Mouse (Mus musculus): ENCODE data around the gene Flt1. TPM values are rescaled to one million over a fixed set of nuclear protein-coding genes. Genes with fewer than 3 reads are reported as not detected.
A peak's percentile ranks its signal among the peaks of the same experiment; 100 is the strongest.

Flt1 gene
- polyA plus RNA-seq, 1 experiment from 2014 or later = 9.6 TPM

DNA sequence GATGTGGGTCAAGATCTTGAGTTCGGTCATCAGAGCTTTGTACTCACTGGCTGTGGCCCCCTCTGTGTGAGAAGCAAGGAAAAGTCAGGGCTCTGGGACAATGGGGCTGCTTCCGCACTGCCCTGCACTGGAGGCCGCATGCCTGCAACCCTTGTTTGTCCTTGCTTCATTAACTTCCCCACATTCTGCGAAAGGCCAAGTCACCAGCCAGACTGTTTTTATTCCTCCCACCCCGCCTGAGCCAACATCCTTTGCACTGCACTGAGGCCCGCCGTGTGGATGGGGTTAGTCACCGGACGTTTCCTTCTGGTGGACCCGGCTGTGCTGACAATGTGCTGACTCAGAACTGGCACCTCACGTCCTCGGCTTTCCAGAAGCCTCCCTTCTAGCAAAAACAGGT is 136.0 kb downstream of the Flt1 start:
- ATAC-seq (replicated peaks; ENCODE audit: insufficient number of reproducible peaks, low FRiP score, low TSS enrichment, low read depth) = no peak
- no peak overlapping the region for H3K27ac ChIP-seq (replicated peaks; ENCODE audit: low read depth, low read length)
- DNase-seq (ENCODE audit: low spot score) = no peak

DNA sequence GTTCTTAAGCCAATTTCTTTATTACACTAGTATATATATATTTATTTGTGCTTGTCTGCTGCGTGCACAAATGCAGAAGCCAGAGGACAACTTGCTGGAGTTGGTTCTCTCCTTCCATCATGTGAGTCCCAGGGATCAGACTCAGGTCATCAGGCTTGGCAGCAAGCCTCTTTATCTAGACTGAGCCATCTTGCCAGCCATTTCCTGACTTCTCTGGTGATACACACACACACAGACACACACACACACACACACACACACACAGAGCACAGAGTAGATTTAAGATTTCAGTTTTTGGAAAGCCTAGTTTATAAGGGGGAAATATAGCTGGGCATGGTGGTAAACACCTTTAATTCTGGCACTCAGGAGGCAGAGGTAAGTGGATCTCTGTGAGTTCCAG is 140.7 kb downstream of the Flt1 start:
- Histone ChIP-seq H3K4me1 (ENCODE audit: control insufficient read depth, insufficient read depth, low read length) (no peaks in the 10 kb centered on the region), H3K36me3 (replicated peaks; ENCODE audit: control insufficient read depth, insufficient read depth, low read depth, low read length) (no peaks in the 10 kb centered on the region), H3K9ac (replicated peaks; ENCODE audit: low read length) (no peak overlapping the region), H3K27ac (replicated peaks; ENCODE audit: low read depth, low read length) (no peak overlapping the region), H3K4me3 (ENCODE audit: low read depth, low read length) (no peak overlapping the region), H3K27me3 (ENCODE audit: control insufficient read depth, insufficient read depth, low read length) (no peaks in the 10 kb centered on the region), H3K4me2 (ENCODE audit: low read depth, low read length) (no peak overlapping the region), H3K9me3 (replicated peaks; ENCODE audit: control insufficient read depth, low read length) (no peaks in the 10 kb centered on the region)
- no peak for ATAC-seq (replicated peaks; ENCODE audit: insufficient number of reproducible peaks, low FRiP score, low TSS enrichment, low read depth)
- 88% methylated on average over 1 of the region's 1 CpGs for WGBS
- DNase-seq (ENCODE audit: low spot score) = no peak

More for the DNA sequence above, 136.0 kb downstream of the Flt1 start:
- H3K4me3 ChIP-seq (ENCODE audit: low read depth, low read length) = no peak overlapping the region
- H3K27me3 ChIP-seq (ENCODE audit: control insufficient read depth, insufficient read depth, low read length) = no peaks in the 10 kb centered on the region
- no peak overlapping the region for H3K9ac ChIP-seq (replicated peaks; ENCODE audit: low read length)
- no peaks in the 10 kb centered on the region for H3K36me3 ChIP-seq (replicated peaks; ENCODE audit: control insufficient read depth, insufficient read depth, low read depth, low read length)
- no peaks in the 10 kb centered on the region for H3K9me3 ChIP-seq (replicated peaks; ENCODE audit: control insufficient read depth, low read length)
- 53% methylated on average over 12 of the region's 12 CpGs for WGBS
- no peaks in the 10 kb centered on the region for H3K4me1 ChIP-seq (ENCODE audit: control insufficient read depth, insufficient read depth, low read length)
- H3K4me2 ChIP-seq (ENCODE audit: low read depth, low read length) = no peak overlapping the region

DNA sequence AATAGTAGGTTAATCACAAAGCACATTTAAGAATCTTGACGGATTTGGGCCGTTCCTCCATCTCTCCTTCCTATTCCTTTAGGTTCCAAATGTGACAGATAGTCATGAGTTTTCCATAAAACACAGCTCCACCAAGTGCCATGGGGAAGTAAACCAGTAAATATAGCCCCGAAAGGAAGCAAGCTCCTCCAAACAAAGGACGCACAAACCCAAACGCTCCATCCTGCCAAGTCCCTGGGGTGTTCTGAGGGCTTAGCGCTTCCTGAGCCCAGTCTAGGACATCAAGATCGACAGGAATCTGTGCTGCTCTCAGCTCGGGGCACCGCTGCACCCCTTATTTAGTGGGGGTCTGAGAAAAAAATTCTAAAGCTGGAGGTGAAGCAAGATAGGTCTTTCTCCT is 141.2 kb downstream of the Flt1 start:
- no peak overlapping the region for H3K9ac ChIP-seq (replicated peaks; ENCODE audit: low read length)
- no peak for DNase-seq (ENCODE audit: low spot score)
- no peak for ATAC-seq (replicated peaks; ENCODE audit: insufficient number of reproducible peaks, low FRiP score, low TSS enrichment, low read depth)
- no peak overlapping the region for H3K4me2 ChIP-seq (ENCODE audit: low read depth, low read length)
- H3K36me3 ChIP-seq (replicated peaks; ENCODE audit: control insufficient read depth, insufficient read depth, low read depth, low read length) = no peaks in the 10 kb centered on the region
- H3K4me1 ChIP-seq (ENCODE audit: control insufficient read depth, insufficient read depth, low read length) = no peaks in the 10 kb centered on the region
- no peaks in the 10 kb centered on the region for H3K27me3 ChIP-seq (ENCODE audit: control insufficient read depth, insufficient read depth, low read length)
- WGBS = 72% methylated on average over 9 of the region's 9 CpGs
- no peak overlapping the region for H3K4me3 ChIP-seq (ENCODE audit: low read depth, low read length)
- no peak overlapping the region for H3K27ac ChIP-seq (replicated peaks; ENCODE audit: low read depth, low read length)
- H3K9me3 ChIP-seq (replicated peaks; ENCODE audit: control insufficient read depth, low read length) = no peaks in the 10 kb centered on the region

DNA sequence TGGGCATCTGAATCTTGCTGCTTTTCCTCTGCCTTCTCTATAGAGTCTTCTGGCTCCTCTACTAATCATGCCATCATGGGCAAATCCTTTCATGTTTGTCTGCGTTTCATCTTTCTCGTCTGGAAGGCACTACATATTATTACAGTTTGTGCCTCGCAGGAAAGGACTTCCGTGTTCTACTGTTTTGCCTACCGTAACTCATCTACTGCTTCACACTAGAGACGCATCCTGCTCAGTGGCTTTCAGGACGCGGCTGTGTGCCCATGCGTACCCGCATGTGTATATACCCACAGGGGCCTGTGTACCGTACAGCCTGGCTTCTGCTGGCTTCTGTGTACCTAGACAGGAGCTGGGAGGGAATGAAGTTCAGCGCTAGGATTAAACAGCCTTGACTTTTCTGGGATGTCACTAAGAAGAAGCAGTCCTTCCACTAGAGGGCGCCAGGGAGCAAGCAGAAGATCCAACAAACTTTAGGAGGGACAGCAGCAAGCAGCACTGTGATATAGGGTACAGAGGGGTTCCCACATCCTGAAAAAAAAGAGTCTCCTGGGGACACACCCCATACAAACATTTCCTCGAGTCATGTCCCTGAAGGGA is 142.0 kb downstream of the Flt1 start:
- Histone ChIP-seq H3K9ac (replicated peaks; ENCODE audit: low read length) (no peak overlapping the region), H3K4me1 (ENCODE audit: control insufficient read depth, insufficient read depth, low read length) (no peaks in the 10 kb centered on the region), H3K4me2 (ENCODE audit: low read depth, low read length) (no peak overlapping the region), H3K9me3 (replicated peaks; ENCODE audit: control insufficient read depth, low read length) (no peaks in the 10 kb centered on the region), H3K36me3 (replicated peaks; ENCODE audit: control insufficient read depth, insufficient read depth, low read depth, low read length) (no peaks in the 10 kb centered on the region), H3K4me3 (ENCODE audit: low read depth, low read length) (no peak overlapping the region), H3K27ac (replicated peaks; ENCODE audit: low read depth, low read length) (no peak overlapping the region), H3K27me3 (ENCODE audit: control insufficient read depth, insufficient read depth, low read length) (no peaks in the 10 kb centered on the region)
- no peak for ATAC-seq (replicated peaks; ENCODE audit: insufficient number of reproducible peaks, low FRiP score, low TSS enrichment, low read depth)
- DNase-seq (ENCODE audit: low spot score) = peak; percentile 74
- WGBS = 45% methylated on average over 14 of the region's 14 CpGs

DNA sequence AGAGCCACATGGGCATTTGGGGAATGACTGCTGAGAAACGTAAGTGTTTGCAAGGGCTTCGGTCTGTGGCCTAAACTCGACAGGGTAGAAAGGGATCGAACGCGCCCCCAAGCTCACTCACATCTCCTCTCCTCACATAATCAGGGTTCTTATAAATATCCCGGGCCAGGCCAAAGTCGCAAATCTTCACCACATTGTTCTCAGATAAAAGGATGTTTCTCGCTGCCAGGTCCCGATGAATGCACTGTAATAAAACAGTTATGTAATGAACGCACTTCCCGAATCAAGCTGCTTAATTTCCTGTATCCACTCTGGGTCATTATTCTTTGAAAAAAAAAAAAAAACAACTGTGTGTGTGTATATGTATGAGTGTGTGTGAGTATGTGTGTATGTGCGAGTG is 145.6 kb downstream of the Flt1 start:
- DNase-seq (ENCODE audit: low spot score) (no peak), ATAC-seq (replicated peaks; ENCODE audit: insufficient number of reproducible peaks, low FRiP score, low TSS enrichment, low read depth) (no peak)
- Histone ChIP-seq H3K36me3 (replicated peaks; ENCODE audit: control insufficient read depth, insufficient read depth, low read depth, low read length) (no peaks in the 10 kb centered on the region), H3K4me1 (ENCODE audit: control insufficient read depth, insufficient read depth, low read length) (no peaks in the 10 kb centered on the region), H3K27me3 (ENCODE audit: control insufficient read depth, insufficient read depth, low read length) (no peaks in the 10 kb centered on the region), H3K9ac (replicated peaks; ENCODE audit: low read length) (no peak overlapping the region), H3K9me3 (replicated peaks; ENCODE audit: control insufficient read depth, low read length) (no peaks in the 10 kb centered on the region), H3K4me2 (ENCODE audit: low read depth, low read length) (no peak overlapping the region), H3K4me3 (ENCODE audit: low read depth, low read length) (no peak overlapping the region), H3K27ac (replicated peaks; ENCODE audit: low read depth, low read length) (no peak overlapping the region)
- 88% methylated on average over 13 of the region's 13 CpGs for WGBS

DNA sequence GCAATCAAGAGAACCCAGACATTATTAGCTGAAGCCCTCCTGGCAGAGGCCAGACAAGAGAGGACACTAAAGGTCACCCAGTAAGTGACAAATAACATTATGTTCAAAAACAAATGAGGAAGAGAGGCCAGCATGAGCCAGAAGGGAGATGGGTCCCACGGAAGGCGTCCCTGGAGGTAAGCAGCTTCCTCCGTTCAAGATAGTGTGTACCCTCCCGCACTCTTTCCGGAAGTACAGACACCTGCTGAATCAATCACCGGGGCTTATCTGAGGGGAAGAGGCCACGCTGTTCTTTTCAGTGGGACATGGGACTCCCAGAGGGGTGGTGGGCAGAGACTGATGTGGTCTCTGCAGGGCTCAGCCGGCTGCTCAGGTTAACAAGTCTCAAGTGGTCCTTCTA is 146.1 kb downstream of the Flt1 start:
- Histone ChIP-seq H3K9me3 (replicated peaks; ENCODE audit: control insufficient read depth, low read length) (no peaks in the 10 kb centered on the region), H3K36me3 (replicated peaks; ENCODE audit: control insufficient read depth, insufficient read depth, low read depth, low read length) (no peaks in the 10 kb centered on the region), H3K4me1 (ENCODE audit: control insufficient read depth, insufficient read depth, low read length) (no peaks in the 10 kb centered on the region), H3K4me3 (ENCODE audit: low read depth, low read length) (no peak overlapping the region), H3K27ac (replicated peaks; ENCODE audit: low read depth, low read length) (no peak overlapping the region), H3K9ac (replicated peaks; ENCODE audit: low read length) (no peak overlapping the region), H3K4me2 (ENCODE audit: low read depth, low read length) (no peak overlapping the region), H3K27me3 (ENCODE audit: control insufficient read depth, insufficient read depth, low read length) (no peaks in the 10 kb centered on the region)
- no peak for DNase-seq (ENCODE audit: low spot score)
- 81% methylated on average over 8 of the region's 8 CpGs for WGBS
- ATAC-seq (replicated peaks; ENCODE audit: insufficient number of reproducible peaks, low FRiP score, low TSS enrichment, low read depth) = no peak

DNA sequence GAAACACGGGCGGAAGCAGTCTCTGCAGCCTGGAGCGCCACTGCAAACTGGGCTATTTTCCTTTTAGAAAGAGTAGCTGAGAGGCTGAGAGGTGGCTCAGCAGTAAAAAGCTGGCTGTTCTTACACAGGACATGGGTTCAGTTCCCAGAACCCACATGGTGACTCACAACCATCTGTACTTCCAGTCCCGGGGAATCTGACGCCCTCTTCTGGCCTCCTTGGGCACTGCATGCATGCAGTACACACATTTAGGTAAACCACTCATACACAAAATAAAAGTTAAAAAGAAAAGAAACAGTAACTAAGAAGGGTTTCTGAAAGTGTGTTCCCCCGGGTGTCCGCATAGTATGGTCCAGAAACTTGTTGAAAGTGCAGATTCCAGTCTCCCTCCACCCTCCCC is 146.7 kb downstream of the Flt1 start:
- WGBS = 91% methylated on average over 7 of the region's 7 CpGs
- no peaks in the 10 kb centered on the region for H3K27me3 ChIP-seq (ENCODE audit: control insufficient read depth, insufficient read depth, low read length)
- no peaks in the 10 kb centered on the region for H3K36me3 ChIP-seq (replicated peaks; ENCODE audit: control insufficient read depth, insufficient read depth, low read depth, low read length)
- no peak overlapping the region for H3K4me3 ChIP-seq (ENCODE audit: low read depth, low read length)
- H3K4me2 ChIP-seq (ENCODE audit: low read depth, low read length) = no peak overlapping the region
- ATAC-seq (replicated peaks; ENCODE audit: insufficient number of reproducible peaks, low FRiP score, low TSS enrichment, low read depth) (no peak), DNase-seq (ENCODE audit: low spot score) (no peak)
- H3K4me1 ChIP-seq (ENCODE audit: control insufficient read depth, insufficient read depth, low read length) = no peaks in the 10 kb centered on the region
- no peak overlapping the region for H3K27ac ChIP-seq (replicated peaks; ENCODE audit: low read depth, low read length)
- no peaks in the 10 kb centered on the region for H3K9me3 ChIP-seq (replicated peaks; ENCODE audit: control insufficient read depth, low read length)
- H3K9ac ChIP-seq (replicated peaks; ENCODE audit: low read length) = no peak overlapping the region

DNA sequence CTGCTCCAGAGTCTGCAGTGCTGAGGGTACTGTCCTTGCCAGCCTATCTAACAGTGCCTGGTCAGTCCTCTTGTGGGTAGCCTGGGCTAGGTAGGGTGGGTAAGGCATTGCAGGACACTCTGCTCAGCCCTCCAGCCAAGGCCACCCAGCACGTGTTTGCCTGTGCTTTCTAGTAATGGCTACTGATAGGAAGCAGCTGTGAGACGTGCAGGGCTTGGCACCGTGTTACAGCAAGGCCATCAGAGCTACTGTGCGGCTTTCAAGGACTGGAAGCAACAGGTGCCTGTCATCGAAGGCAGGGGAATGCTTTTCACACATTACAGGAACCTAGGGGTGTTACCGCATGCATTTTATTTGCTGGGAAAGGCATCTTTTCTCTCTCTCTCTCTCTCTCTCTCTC is 148.8 kb downstream of the Flt1 start:
- Histone ChIP-seq H3K4me3 (ENCODE audit: low read depth, low read length) (no peak overlapping the region), H3K4me1 (ENCODE audit: control insufficient read depth, insufficient read depth, low read length) (no peaks in the 10 kb centered on the region), H3K36me3 (replicated peaks; ENCODE audit: control insufficient read depth, insufficient read depth, low read depth, low read length) (no peaks in the 10 kb centered on the region), H3K27me3 (ENCODE audit: control insufficient read depth, insufficient read depth, low read length) (no peaks in the 10 kb centered on the region), H3K9me3 (replicated peaks; ENCODE audit: control insufficient read depth, low read length) (no peaks in the 10 kb centered on the region), H3K4me2 (ENCODE audit: low read depth, low read length) (no peak overlapping the region), H3K27ac (replicated peaks; ENCODE audit: low read depth, low read length) (no peak overlapping the region), H3K9ac (replicated peaks; ENCODE audit: low read length) (no peak overlapping the region)
- ATAC-seq (replicated peaks; ENCODE audit: insufficient number of reproducible peaks, low FRiP score, low TSS enrichment, low read depth) (no peak), DNase-seq (ENCODE audit: low spot score) (peak; percentile 26)
- whole genome bisulfite sequencing = 61% methylated on average over 6 of the region's 6 CpGs
